Mouse (Mus musculus): ENCODE data around the gene Bicc1.

The Bicc1 gene

DNA sequence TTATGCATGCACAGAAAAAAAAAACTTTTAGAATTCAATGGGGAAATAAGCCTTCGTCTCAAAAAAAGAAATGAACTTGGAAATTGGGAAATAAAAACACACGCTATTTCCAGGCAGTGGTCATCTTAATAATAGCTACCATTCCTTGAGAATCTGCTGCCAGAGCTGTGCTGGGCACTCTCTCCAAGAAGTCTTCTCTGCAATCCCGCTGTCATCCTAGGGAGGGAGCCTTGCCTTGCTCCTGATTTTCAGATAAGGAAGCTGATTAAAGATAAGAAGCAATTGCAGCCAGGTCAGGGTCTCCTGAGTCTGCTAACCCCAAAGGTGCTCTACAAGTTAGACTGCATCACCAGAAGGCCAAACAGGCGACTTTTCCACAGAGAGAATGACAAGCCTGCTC lies 161.4 kb downstream of the Bicc1 start:
- in situ Hi-C loops (cut with MseI, MboI): no loop called here

DNA sequence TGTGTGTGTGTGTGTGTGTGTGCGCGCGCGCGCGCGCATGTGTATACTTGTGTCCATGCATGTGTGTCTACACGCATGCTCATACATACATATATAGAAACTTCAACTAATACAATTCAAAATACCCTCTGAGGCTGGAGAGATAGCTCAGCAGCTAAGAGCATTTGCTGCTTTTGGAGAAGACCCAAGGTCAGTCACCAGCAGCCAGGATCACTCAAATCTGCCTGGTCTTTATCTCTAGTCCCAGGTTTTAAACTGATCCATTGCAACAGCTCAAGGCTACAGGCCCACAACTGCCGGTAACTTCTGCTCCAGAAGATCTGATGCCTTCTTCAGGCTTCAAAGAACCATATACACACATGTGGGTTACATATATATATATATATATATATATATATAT lies 163.4 kb downstream of the Bicc1 start:
- in situ Hi-C loops (cut with MseI, MboI): no loop called here

DNA sequence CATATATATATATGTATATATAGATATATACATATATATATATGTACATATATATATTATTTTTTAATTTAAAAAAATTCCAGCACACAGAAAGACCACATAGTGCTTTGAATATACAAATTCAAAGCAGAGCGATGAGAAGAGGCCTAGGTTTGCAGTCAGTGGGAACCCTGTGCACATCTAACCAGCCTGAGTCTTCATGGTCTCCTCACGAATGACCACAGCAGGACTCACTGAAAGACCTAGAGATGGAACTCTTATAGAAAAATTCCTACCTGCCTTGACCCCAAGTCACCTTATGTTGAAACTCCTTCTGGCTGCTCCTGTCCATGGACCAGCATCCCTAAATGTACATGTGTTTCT lies 165.4 kb downstream of the Bicc1 start:
- in situ Hi-C loops (cut with MseI, MboI): no loop called here

DNA sequence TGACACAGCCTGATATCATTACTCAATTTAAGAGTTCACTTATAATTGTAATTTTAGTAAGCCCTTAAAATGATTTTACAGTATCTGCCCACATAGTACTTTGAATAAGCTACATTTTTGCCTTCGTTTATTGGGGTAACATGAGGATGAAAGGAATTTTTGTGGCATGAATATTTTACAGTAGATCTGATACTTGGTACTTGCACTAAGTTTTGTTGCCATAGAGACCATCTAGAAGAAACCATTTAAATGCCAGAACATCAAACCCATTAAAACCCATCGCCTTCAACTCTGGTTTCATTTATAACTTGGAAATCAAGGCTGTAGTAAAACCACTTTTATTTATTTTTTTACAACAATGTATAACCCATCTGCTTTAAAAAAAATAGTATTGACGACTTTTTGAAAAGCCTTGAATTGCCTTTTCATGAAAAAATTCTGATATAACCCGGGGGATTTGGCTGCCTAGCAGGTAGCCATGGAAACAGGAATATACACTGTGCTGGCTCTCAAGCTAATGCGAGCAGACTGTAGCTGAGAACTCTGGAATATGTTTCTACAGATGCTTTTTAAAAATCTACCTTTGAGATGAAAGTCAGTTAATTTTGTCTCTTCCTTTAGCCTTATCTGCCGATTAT lies 165.9 kb downstream of the Bicc1 start:
- in situ Hi-C loops (cut with MseI, MboI): no loop called here

DNA sequence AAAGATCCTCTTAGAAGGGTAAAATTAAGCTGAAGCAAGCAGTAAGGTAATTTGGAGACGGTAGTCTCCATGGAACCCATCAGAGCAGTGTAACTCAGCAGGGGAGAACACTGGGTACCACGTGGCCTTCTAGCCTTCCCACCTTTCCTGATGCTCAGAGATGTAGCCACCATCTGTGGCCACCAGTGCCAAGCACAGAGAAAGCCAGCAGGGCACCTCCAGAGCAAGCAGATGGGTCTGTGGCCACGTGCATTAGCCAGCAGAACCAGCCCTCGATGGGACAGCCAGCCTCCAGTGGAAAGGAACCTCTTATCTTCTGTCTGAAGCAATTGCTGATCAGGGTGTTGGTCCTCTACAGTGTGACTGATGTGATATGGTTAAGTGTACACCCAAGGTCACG lies 172.1 kb downstream of the Bicc1 start:
- in situ Hi-C loops (cut with MseI, MboI): no loop called here

DNA sequence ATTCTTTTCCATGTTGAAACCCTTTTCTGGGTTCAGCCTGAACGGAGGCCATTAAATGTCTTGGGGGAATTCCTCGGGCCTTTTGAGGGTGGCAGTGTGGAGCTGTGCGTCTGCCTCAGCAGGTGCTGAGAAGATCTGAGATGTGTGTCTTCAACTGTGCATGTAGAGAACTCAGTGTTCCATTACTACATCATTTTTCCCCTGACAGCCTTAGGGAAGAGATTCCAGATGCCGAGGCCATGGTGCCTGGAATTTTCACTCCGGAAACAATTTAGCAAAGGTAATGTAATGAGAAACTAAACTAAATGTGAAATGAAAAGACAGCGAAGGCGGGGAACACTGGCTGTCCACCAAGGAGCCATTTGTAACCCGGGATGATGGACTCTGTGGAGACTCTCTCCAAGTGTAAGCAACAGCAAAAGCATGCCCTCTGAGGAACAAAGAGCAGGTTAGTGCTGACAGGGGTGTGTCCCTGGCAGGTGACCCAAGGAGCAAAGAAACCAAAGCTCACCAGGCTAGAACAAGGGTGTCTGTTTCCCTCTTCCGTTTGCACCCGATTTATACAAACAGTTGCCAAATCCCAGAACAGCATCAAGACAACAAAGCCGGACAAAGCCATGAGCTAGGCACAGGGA lies 176.3 kb downstream of the Bicc1 start:
- in situ Hi-C loops (cut with MseI, MboI): no loop called here

DNA sequence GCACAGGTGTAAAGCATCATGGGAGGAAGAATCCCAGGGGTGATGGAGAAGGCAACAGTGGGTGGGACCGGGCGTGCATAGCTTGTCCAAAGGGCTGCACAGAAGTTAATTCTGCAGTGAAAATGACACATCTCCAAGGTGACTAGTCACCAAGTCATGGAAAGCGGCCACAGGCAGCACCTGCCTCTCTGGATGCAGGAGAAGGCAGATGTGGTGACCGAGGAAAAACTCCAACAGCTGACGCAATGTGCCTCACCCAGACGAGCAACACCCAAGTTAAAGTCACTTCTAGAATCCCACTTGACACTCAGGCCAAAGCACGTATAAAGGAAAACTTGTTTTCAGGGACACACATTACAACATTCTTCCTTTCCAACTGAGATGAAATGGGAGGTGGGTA lies 177.3 kb downstream of the Bicc1 start:
- in situ Hi-C loops (cut with MseI, MboI): no loop called here

DNA sequence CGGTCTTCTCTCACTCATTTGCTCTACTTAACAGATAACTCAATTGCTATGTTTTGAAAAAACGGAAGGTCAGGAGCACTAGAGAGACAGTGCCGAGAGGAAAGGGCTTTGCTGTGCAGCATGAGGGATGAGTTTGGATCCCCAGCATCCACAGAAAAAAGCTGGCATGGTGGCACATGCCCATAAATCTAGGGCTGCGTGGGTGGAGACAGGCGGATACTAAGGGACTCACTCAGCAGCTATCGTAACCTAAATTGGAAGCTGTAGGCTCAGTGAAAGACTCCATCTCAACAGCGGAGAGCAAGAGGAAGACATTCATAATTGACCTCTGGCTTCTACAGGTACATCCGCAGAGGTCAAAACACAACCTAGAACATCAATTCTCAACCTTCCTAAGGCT lies 179.8 kb downstream of the Bicc1 start:
- in situ Hi-C loops (cut with MseI, MboI): no loop called here

DNA sequence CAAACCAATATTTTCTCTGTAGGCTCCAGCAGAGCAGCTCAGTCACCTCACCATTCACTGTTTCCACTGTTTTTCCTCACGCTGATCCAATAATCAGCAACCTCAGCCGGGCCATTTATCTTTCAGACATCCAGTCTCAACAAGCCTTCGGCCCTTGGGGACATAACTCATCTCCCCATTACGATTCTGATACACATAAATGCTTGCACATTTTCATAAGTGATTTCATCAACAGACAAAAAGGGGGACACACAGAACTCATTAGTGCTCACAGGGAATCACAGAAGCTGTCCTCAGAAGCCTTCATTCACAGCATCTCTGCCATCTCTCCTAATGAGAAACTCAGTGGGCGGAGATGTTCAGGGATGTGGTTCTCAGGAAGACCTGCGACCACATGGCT lies 182.4 kb downstream of the Bicc1 start:
- in situ Hi-C loops (cut with MseI, MboI): no loop called here

DNA sequence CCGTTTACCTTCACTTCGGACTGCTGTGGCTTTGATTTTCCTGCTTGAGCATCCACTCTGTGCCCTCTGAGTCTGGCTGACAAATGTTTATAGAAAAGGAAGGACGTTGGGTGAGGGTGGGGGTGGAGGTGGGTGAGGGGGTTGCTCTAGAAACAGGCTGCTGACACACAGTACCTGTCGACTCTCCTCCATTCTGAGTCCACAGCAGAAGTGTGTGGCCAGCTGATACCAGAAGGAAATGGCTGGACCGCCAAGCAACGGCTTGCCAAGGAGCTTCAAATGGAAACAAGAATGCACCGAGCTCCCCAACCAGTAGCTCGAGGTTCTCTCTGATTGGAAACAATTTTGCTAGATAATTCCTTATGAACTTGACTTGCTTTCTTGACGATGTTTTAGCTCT lies 182.9 kb downstream of the Bicc1 start:
- in situ Hi-C loops (cut with MseI, MboI): no loop called here

DNA sequence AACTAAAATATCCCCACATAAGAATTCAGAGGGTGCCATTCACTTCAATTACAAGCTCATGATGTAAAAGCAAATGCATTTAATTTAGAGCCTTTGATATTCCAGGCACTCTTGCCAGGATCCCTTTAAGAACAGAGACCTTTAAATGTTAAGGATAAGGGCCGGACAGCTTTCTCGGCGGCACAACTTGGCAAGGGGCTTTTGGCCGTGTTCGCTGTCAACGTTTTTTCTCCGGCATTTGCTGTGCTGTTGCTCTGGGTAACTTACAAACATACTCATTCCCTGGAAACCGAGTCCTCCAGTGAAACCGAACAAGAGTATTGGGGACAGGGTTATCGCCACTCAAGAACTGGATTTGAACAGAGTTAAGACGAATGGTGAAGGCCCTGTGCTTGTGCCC lies 188.3 kb downstream of the Bicc1 start:
- in situ Hi-C loops (cut with MseI, MboI): loop anchor here (25.0 kb wide), 2 partner anchors 241 to 384 kb away; no protein-coding TSS in a partner anchor

DNA sequence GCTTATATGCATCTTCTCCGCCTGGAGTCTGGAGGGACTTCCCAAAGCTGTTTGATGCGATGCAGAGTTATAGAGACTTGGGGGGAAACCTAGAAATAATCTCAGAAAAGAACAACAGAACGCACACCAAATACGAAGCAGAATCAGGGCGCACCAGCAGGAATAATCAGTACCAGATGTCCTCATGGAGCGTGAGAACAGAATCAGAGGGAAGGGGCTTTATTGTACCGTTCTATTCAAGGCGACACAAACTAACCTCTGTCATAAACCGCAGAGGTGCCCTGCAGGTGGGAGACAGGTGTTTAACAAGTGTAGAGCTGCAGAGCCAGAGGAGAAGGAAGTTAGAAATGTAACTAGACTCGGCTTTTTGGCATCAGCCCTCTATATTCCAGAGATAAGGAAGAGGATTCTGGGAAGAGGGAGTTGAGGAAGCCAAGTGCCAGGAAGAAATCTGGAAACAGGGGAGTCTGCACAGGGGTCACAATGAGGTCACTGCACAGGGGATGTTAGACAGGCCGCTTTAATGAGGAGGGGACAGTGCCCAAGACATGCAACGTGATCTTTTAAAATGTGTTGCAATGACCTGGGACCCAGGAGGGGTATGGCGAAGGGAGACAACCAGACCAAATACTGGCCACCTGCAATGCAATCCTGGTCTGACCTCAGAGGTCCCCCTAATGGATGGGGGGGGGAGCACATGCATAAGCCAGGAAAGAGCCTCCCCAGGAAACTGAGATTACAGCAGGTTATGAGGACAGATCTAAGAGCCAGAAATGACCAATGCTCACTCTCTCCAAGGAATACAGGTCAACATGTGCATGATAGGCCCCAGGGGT lies 190.4 kb downstream of the Bicc1 start:
- in situ Hi-C loops (cut with MseI, MboI): loop anchor here (25.0 kb wide), 2 partner anchors 243 to 382 kb away; no protein-coding TSS in a partner anchor

DNA sequence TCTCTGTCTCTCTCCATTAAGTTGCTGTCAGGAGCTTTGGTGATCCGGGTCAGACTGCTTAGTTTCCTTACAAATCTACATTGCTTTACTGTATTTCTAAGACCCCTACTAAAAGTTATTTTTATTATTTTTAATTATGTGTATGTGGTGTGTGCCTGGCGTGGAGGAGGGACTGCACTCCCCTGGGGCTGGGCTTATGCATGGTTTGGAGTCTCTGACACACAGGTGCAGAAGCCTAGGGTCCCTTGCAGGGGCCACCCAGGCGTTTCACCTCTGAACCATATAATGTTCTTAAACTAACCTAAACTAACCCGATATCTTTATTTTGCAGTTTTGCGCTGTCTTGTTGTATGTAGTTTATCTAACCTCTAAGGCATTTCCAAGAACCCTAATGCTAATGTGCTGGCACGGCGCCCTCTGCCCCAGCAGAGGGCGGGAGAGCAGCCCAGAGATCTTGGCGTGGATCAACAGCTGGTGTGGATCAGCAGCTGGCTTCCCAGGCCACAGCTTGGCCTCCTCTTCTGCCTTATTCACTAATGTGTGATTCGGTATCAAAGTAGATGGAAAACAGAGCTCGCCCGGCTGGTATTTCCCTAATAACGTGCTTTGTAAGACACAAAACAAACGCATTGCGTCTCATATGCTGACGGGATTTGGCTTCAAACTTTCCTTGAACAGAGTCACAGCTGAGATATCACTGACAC lies 192.7 kb downstream of the Bicc1 start:
- in situ Hi-C loops (cut with MseI, MboI): loop anchor here (25.0 kb wide), 2 partner anchors 246 to 379 kb away; no protein-coding TSS in a partner anchor

DNA sequence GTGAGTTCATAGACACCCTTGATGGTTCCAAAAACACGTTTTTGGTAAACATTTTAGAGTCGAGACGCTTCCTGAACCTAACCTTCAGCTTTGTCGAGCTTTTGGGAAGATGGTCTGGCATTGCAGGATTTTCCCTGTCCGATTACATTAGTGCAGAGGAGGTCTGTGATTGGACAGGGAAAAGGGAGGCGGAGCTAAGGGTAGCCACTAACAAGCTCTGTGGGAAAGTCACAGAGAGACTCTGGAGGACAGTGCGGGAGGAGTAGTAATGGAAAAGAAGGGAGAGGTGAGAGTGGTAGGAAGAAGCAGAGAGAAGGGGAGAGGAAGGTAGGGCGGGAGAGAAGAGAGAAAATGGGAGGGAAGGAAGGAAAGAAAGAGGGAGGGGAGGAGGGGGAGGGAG lies 194.8 kb downstream of the Bicc1 start:
- in situ Hi-C loops (cut with MseI, MboI): loop anchor here (25.0 kb wide), 2 partner anchors 248 to 377 kb away; no protein-coding TSS in a partner anchor

DNA sequence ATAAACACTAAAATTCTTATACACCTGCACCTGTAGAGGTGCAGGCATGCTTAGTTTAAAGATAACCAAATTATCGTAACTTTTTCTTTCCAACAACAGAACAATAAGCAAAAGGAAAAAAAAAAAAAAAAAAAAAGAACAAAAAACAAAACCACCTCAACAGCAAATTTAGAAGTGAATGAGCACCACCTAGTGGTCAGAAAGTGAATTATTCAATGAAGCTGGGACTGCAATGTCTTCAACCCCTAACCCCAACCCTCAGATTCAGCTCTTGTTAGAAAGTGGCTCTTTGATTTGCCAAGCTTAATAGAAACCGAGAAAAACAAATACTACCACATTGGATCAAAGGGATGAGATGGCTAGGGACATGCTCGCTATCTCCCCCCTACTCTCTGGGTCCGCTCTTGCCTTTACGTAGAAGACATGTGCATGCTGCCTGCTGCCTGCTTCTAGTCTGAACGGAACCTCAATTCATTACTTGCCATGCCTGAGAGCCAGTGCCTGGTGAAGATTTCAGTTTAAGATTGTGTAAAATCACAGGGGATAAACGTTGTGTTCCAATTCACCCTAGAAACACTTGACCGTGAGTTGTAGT lies 195.8 kb downstream of the Bicc1 start:
- in situ Hi-C loops (cut with MseI, MboI): loop anchor here (25.0 kb wide), 2 partner anchors 249 to 376 kb away; no protein-coding TSS in a partner anchor

DNA sequence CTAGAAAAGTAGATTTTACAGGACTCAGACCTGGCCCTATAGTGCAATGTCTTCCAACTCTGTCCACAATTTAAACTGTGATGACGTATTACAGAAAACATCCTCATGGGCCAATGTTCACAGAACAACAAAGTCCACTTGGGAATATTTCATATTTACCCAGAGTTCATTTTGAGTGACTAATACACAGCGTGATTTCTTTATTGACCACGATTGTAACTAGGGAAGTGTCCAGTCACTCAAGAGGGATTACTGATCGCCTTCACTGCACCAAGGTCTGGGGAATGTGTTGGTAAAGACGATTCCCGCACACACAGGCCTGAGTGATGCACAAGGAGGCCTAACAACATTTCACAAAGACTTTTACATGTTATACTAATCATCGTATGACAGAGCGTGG lies 197.9 kb downstream of the Bicc1 start:
- in situ Hi-C loops (cut with MseI, MboI): loop anchor here (25.0 kb wide), 2 partner anchors 251 to 374 kb away; no protein-coding TSS in a partner anchor

DNA sequence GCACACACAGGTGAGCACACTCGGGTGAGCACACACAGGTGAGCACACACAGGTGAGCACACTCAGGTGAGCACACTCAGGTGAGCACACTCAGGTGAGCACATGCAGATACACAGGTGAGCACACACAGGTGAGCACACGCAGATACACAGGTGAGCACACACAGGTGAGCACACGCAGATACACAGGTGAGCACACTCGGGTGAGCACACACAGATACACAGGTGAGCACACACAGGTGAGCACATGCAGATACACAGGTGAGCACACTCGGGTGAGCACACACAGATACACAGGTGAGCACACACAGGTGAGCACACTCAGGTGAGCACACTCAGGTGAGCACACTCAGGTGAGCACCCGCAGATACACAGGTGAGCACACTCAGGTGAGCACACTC lies 199.1 kb downstream of the Bicc1 start:
- in situ Hi-C loops (cut with MseI, MboI): loop anchor here (25.0 kb wide), 2 partner anchors 252 to 373 kb away; no protein-coding TSS in a partner anchor

DNA sequence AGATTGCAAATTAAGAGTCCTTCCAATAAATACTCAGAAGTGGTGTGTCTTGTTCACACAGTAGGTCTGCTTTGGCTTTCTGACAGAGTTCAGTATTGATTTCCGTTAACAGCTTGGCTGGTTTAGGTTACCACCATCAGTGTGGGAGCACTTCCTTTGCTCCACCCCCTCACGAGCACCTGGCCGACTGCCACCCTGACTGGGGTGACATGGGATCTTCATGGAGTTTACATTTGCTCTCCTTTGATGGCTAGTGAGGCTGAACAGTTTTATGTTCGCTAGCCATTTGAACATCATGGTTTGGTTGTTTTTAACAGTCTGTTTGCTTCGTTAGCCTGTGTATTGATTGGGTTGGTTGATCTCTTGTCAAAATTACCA lies 206.7 kb downstream of the Bicc1 start:
- in situ Hi-C loops (cut with MseI, MboI): loop anchor here (25.0 kb wide), 2 partner anchors 260 to 365 kb away; no protein-coding TSS in a partner anchor

DNA sequence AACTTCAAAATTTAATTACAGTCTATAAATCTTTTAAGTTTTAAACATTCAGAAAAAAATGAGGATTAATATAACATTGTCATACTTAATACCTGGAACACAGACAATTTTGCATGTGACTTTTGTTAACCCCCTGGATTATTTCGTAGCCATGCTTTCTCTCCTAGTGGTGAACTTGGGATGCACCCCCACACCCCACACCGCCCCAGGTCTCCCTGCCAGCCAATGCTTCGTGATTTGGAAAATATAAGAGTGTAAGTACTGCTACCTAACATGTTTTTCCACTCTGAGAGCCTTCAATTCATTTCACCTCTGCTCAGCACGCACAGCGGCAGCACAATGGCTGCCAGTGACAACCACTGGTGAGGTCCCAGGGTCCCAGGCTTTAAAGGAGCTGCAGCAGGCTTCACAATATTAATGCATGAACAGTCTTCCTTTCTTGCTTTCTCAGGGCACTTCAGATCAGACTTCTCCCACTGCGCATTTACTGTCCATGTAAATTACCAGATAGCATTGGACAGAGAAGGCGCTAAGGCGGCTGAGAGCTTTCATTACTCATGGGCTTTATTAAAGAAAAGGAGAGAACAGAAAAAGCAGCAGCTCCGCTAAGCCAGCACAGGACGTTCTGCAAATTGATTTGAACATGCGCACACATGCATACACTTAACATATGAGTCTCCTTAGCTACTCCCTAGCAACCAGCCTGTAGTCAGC lies 207.3 kb downstream of the Bicc1 start:
- in situ Hi-C loops (cut with MseI, MboI): loop anchor here (25.0 kb wide), 2 partner anchors 260 to 365 kb away; no protein-coding TSS in a partner anchor

DNA sequence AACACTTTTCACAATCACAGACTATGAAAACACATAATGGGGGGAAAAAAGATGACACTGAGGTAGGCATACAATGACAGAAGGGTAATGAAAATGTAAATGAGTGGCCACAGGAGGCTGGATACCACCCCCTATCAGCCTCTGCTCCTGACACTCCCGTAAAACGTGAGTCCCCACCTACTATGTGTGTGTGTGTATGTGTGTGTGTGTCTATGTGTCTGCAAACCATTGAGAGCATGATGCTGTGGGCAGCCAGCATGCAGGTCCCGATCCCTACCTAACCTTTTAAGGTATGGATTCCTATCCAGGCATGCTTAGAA lies 209.4 kb downstream of the Bicc1 start:
- in situ Hi-C loops (cut with MseI, MboI): loop anchor here (25.0 kb wide), 2 partner anchors 262 to 363 kb away; no protein-coding TSS in a partner anchor
